Mouse (Mus musculus) neutrophil, adult 83 days (primary cell): Measurements from ENCODE around the gene Gm5862. TPM values are rescaled to one million over a fixed set of nuclear protein-coding genes. Genes with fewer than 3 reads are reported as not detected.

ENCODE experiments used
- total RNA-seq, 2 experiments: library from RNA; stranded (reverse); gene quantifications; one replicate each; pipeline ENCODE4 v1.2.4; 2023

Gm5862 gene
- not detected for total RNA-seq

GRCm38 (mm10) chr5:26022816-26023215, at the start of gene Gm5862:
Gene Gm5862, minus strand, starts transcription at chr5:26022916.

DNA sequence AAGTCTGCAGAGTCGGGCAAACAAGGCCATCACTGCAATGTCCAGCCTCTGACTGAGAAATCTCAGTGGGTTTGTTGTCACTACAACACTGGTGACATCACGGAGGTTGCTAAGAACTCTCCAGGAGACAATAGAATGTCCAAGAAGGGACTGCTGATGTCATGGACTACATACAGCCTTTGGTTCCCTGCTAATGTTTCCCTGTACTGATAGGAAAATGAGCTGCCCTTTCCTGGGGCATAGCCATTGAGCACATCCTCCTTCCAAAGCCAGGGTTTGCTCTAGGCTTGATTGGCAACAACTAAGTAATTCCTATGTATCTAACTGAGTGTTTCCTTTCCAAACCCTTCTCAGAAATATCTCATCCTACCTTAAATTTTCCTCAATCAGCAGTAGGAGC, 35.8 kb upstream of the Gm5862 start, which contains the start of gene Gm7347:
Gm7347 (minus strand) TSS at position 101 of the 400 bp plus-strand sequence.

DNA sequence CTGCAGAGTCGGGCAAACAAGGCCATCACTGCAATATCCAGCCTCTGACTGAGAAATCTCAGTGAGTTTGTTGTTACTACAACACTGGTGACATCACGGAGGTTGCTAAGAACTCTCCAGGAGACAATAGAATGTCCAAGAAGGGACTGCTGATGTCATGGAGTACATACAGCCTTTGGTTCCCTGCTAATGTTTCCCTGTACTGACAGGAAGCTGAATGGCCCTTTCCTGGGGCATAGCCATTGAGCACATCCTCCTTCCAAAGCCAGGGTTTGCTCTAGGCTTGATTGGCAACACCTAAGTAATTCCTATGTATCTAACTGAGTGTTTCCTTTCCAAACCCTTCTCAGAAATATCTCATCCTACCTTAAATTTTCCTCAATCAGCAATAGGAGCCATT, 16.7 kb upstream of the Gm5862 start, which contains the start of gene Speer4a:
Speer4a (minus strand) TSS at position 101 of the 400 bp plus-strand sequence.

GRCm38 (mm10) chr5:26004698-26005097, 18.0 kb downstream of the Gm5862 start, which contains the start of gene Gm1979:
Gene Gm1979, minus strand, starts transcription at chr5:26004798.

GRCm38 (mm10) chr5:25988550-25988949, 34.2 kb downstream of the Gm5862 start, which contains the start of gene Gm21698:
Gene Gm21698, minus strand, starts transcription at chr5:25988650.

GRCm38 (mm10) chr5:25972563-25972962, 50.2 kb downstream of the Gm5862 start, which contains the start of gene Gm21680:
Gene Gm21680, minus strand, starts transcription at chr5:25972663.

Other genes starting within 250 kb of the Gm5862 start
- not detected for gene Gm21663, start 80.5 kb downstream of the Gm5862 start, total RNA-seq
- not detected for gene Gm21671, start 68.5 kb downstream of the Gm5862 start, total RNA-seq
- gene Gm21680, start 50.3 kb downstream of the Gm5862 start, total RNA-seq: not detected
- not detected for gene Gm21698, start 34.3 kb downstream of the Gm5862 start, total RNA-seq
- gene Gm1979, start 18.1 kb downstream of the Gm5862 start, total RNA-seq: not detected
- gene Speer4a, start 16.6 kb upstream of the Gm5862 start, total RNA-seq: not detected
- not detected for gene Gm7347, start 35.7 kb upstream of the Gm5862 start, total RNA-seq
- not detected for gene Gm10471, start 66.4 kb upstream of the Gm5862 start, total RNA-seq
- not detected for gene 5031410I06Rik, start 82.4 kb upstream of the Gm5862 start, total RNA-seq
- not detected for gene Gm10220, start 98.5 kb upstream of the Gm5862 start, total RNA-seq
- not detected for gene Gm7361, start 234.8 kb upstream of the Gm5862 start, total RNA-seq